Mouse (Mus musculus): ENCODE measurements around the gene Ctsd. TPM values are rescaled to one million over a fixed set of nuclear protein-coding genes. Genes with fewer than 3 reads are reported as not detected.

Ctsd gene
- polyA plus RNA-seq, 1 experiment: 253 TPM

GRCm38 (mm10) chr7:142384306-142384705 is 3.5 kb downstream of the Ctsd start:
- Histone ChIP-seq H3K36me3 (ENCODE audit: control insufficient read depth, insufficient read depth, low read length) (peaks cover 56% of the 10 kb centered on the region), H3K4me3 (ENCODE audit: low read depth, low read length) (no peak overlapping the region), H3K27ac (ENCODE audit: insufficient read depth, low read depth, low read length) (no peak overlapping the region), H3K27me3 (ENCODE audit: control insufficient read depth, insufficient read depth, low read length) (no peaks in the 10 kb centered on the region), H3K4me1 (ENCODE audit: control insufficient read depth, insufficient read depth, insufficient read length, low read length) (peaks cover 14% of the 10 kb centered on the region; the same call in 1 of the 2 replicates)
- TF ChIP-seq POLR2A (IDR thresholded peaks at IDR 0.05; ENCODE audit: low read depth, low read length) (no peak), CTCF (IDR thresholded peaks at IDR 0.05; ENCODE audit: extremely low read depth, insufficient read length, insufficient replicate concordance, low read depth, low read length) (no peak)
- WGBS: 75% methylated on average over 10 of the region's 10 CpGs

GRCm38 (mm10) chr7:142382567-142382966 is 5.3 kb downstream of the Ctsd start, which contains the start of gene Gm49369:
Gm49369 (minus strand) TSS chr7:142382667.
- TF ChIP-seq CTCF (IDR thresholded peaks at IDR 0.05; ENCODE audit: extremely low read depth, insufficient read length, insufficient replicate concordance, low read depth, low read length): no peak
- H3K27ac ChIP-seq (ENCODE audit: insufficient read depth, low read depth, low read length): peak within 1 kb of the TSS; percentile 26; the same call in 1 of the 2 replicates
- no peak within 1 kb of the TSS for H3K4me3 ChIP-seq (ENCODE audit: low read depth, low read length)
- H3K4me1 ChIP-seq (ENCODE audit: control insufficient read depth, insufficient read depth, insufficient read length, low read length): peaks cover 14% of the 10 kb centered on the region; the same call in 1 of the 2 replicates
- 94% methylated on average over 5 of the region's 5 CpGs for WGBS
- peaks cover 72% of the 10 kb centered on the region for H3K36me3 ChIP-seq (ENCODE audit: control insufficient read depth, insufficient read depth, low read length)
- no peaks in the 10 kb centered on the region for H3K27me3 ChIP-seq (ENCODE audit: control insufficient read depth, insufficient read depth, low read length)

- Histone ChIP-seq H3K27ac (ENCODE audit: insufficient read depth, low read depth, low read length) (peak overlapping the region; percentile 26; the same call in 1 of the 2 replicates), H3K4me3 (ENCODE audit: low read depth, low read length) (no peak overlapping the region), H3K27me3 (ENCODE audit: control insufficient read depth, insufficient read depth, low read length) (no peaks in the 10 kb centered on the region), H3K36me3 (ENCODE audit: control insufficient read depth, insufficient read depth, low read length) (peaks cover 85% of the 10 kb centered on the region), H3K4me1 (ENCODE audit: control insufficient read depth, insufficient read depth, insufficient read length, low read length) (peaks cover 7% of the 10 kb centered on the region; the same call in 1 of the 2 replicates)
- no peak for TF ChIP-seq CTCF (IDR thresholded peaks at IDR 0.05; ENCODE audit: extremely low read depth, insufficient read length, insufficient replicate concordance, low read depth, low read length)
- no peak for TF ChIP-seq POLR2A (IDR thresholded peaks at IDR 0.05; ENCODE audit: low read depth, low read length)
- WGBS: 77% methylated on average over 4 of the region's 4 CpGs
Observed at GRCm38 (mm10) chr7:142381175-142381574, 6.7 kb downstream of the Ctsd start.

GRCm38 (mm10) chr7:142379186-142379585 is 8.7 kb downstream of the Ctsd start:
- H3K36me3 ChIP-seq (ENCODE audit: control insufficient read depth, insufficient read depth, low read length): peaks cover 89% of the 10 kb centered on the region
- no peaks in the 10 kb centered on the region for H3K4me1 ChIP-seq (ENCODE audit: control insufficient read depth, insufficient read depth, insufficient read length, low read length)
- TF ChIP-seq CTCF (IDR thresholded peaks at IDR 0.05; ENCODE audit: extremely low read depth, insufficient read length, insufficient replicate concordance, low read depth, low read length) (no peak), POLR2A (IDR thresholded peaks at IDR 0.05; ENCODE audit: low read depth, low read length) (no peak)
- H3K27ac ChIP-seq (ENCODE audit: insufficient read depth, low read depth, low read length): no peak overlapping the region
- no peaks in the 10 kb centered on the region for H3K27me3 ChIP-seq (ENCODE audit: control insufficient read depth, insufficient read depth, low read length)
- 83% methylated on average over 6 of the region's 6 CpGs for WGBS
- H3K4me3 ChIP-seq (ENCODE audit: low read depth, low read length): no peak overlapping the region

GRCm38 (mm10) chr7:142377233-142377925 is 10.5 kb downstream of the Ctsd start:
- Histone ChIP-seq H3K36me3 (ENCODE audit: control insufficient read depth, insufficient read depth, low read length) (peaks cover 71% of the 10 kb centered on the region), H3K27me3 (ENCODE audit: control insufficient read depth, insufficient read depth, low read length) (peaks cover 6% of the 10 kb centered on the region), H3K27ac (ENCODE audit: insufficient read depth, low read depth, low read length) (no peak overlapping the region), H3K4me3 (ENCODE audit: low read depth, low read length) (no peak overlapping the region), H3K4me1 (ENCODE audit: control insufficient read depth, insufficient read depth, insufficient read length, low read length) (no peaks in the 10 kb centered on the region)
- TF ChIP-seq POLR2A (IDR thresholded peaks at IDR 0.05; ENCODE audit: low read depth, low read length): no peak
- TF ChIP-seq CTCF (IDR thresholded peaks at IDR 0.05; ENCODE audit: extremely low read depth, insufficient read length, insufficient replicate concordance, low read depth, low read length): no peak
- 59% methylated on average over 14 of the region's 14 CpGs for WGBS

GRCm38 (mm10) chr7:142376096-142376495 is 11.7 kb downstream of the Ctsd start:
- 85% methylated on average over 4 of the region's 4 CpGs for WGBS
- Histone ChIP-seq H3K27ac (ENCODE audit: insufficient read depth, low read depth, low read length) (no peak overlapping the region), H3K36me3 (ENCODE audit: control insufficient read depth, insufficient read depth, low read length) (peaks cover 58% of the 10 kb centered on the region), H3K4me3 (ENCODE audit: low read depth, low read length) (no peak overlapping the region), H3K27me3 (ENCODE audit: control insufficient read depth, insufficient read depth, low read length) (peaks cover 15% of the 10 kb centered on the region), H3K4me1 (ENCODE audit: control insufficient read depth, insufficient read depth, insufficient read length, low read length) (no peaks in the 10 kb centered on the region)
- TF ChIP-seq POLR2A (IDR thresholded peaks at IDR 0.05; ENCODE audit: low read depth, low read length) (no peak), CTCF (IDR thresholded peaks at IDR 0.05; ENCODE audit: extremely low read depth, insufficient read length, insufficient replicate concordance, low read depth, low read length) (no peak)

- H3K27ac ChIP-seq (ENCODE audit: insufficient read depth, low read depth, low read length): no peak overlapping the region
- no peaks in the 10 kb centered on the region for H3K4me1 ChIP-seq (ENCODE audit: control insufficient read depth, insufficient read depth, insufficient read length, low read length)
- no peak overlapping the region for H3K4me3 ChIP-seq (ENCODE audit: low read depth, low read length)
- WGBS: 70% methylated on average over 6 of the region's 6 CpGs
- H3K36me3 ChIP-seq (ENCODE audit: control insufficient read depth, insufficient read depth, low read length): peaks cover 51% of the 10 kb centered on the region
- no peak for TF ChIP-seq POLR2A (IDR thresholded peaks at IDR 0.05; ENCODE audit: low read depth, low read length)
- H3K27me3 ChIP-seq (ENCODE audit: control insufficient read depth, insufficient read depth, low read length): peaks cover 15% of the 10 kb centered on the region
Observed at GRCm38 (mm10) chr7:142375261-142375724, 12.5 kb downstream of the Ctsd start.

Data from small intestine, adult 2 months (tissue).